Mouse (Mus musculus): ENCODE measurements around the gene Wdr27.
"Not testable (repeated sequence)": the region's sequence is repeated elsewhere in the genome, so short reads cannot be mapped to it uniquely, and the experiment has no call there.

Gene Wdr27

DNA sequence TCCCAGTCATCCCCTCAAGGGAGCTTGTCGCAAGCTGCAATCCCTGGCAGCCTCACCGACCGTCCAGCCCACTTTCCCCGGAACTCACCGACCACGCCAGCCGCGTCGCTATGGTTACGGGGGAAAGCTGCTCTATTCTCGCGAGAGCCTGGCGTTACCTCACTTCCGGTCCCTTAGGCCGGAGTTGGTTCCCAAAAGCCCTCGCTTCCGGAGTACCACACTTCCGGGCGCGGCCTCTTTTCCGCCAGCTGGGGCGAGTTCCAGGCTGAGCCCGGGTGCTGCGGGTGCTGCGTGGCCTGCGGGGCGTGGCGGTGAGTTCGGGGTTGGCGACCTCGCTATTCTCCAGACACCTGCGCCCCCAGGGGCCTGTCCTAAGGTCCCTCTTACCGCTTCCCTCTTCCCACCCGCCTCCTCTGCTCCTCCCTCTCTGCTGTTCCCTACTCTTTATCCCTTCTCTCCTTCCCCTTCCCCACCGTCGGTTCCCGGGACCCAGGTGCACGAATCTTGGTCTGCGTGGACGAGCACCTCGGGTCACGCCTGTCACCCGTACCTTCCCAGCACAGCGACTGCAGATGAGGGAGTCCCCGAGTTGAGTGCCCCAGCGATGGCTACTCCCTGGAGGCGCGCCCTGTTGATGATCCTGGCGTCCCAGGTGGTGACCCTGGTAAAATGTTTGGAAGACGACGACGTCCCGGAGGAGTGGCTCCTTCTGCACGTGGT lies at the start of gene Wdr27, which contains the start of gene 1600012H06Rik:
Gene Wdr27, minus strand, starts transcription at position 150 of the 720 bp plus-strand sequence.
Gene 1600012H06Rik, plus strand, starts transcription at position 176 of the 720 bp plus-strand sequence.
- in situ Hi-C loops (cut with MseI, MboI): no loop called here

DNA sequence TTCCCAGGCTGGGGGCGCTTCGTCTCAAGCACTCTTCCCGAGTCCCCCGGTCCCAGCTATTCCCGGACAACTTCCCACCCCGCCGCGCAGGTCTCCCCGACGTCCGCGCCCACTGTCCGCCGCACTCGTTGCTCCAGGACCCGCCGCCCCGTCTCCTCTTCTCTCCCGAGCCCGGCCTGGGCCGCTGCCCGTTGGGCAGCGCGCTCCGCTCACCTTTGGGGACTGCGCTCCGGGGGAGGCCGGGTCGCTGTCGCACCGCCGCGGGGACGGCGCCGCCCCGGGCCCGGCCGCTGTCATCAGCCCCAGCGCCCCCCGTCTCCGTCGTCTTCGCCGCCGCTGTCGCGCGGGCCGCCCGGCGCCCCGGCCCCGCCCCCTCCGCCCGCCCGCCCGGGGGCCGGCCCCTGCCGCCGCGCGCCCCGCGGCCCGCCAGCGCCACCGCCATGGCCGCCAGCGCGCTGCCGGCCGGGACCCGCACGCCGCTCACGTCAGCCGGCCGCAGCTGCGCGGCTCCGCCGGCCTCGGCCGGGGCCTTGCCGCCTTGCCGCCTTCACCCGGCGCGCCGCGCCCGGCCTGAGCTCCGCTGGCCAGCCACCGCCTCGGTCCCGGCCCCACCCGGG lies 49.7 kb upstream of the Wdr27 start:
- in situ Hi-C loops (cut with MseI, MboI): not testable (repeated sequence)

DNA sequence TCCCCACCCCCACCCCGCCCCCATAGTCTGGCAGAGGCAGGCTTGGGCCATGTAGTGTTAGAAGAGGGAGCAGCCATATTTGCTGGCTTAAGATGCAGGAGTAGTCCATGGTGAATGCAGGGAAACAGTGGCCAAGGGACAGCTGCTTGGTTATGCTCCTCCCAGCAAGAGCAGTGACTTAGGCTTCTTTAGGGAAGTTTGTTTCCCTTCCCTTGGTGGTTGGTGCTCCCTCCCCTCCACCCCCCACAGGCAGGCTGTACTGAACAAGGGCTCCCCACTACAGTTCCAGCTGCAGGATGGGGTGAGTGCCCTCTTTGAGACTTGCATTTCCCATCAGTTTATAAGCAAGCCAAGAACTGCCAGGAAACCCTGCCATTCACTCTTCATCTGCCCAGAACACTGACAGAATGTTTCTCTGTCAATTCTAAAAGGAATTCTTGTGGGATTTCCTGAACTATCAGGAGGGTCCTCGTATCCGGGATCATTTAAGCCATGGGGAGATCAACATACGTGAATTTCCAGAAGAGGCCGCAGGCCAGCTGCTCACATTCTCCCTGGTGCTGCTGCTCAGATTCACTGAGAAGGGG lies 47.3 kb upstream of the Wdr27 start:
- in situ Hi-C loops (cut with MseI, MboI): not testable (repeated sequence)

DNA sequence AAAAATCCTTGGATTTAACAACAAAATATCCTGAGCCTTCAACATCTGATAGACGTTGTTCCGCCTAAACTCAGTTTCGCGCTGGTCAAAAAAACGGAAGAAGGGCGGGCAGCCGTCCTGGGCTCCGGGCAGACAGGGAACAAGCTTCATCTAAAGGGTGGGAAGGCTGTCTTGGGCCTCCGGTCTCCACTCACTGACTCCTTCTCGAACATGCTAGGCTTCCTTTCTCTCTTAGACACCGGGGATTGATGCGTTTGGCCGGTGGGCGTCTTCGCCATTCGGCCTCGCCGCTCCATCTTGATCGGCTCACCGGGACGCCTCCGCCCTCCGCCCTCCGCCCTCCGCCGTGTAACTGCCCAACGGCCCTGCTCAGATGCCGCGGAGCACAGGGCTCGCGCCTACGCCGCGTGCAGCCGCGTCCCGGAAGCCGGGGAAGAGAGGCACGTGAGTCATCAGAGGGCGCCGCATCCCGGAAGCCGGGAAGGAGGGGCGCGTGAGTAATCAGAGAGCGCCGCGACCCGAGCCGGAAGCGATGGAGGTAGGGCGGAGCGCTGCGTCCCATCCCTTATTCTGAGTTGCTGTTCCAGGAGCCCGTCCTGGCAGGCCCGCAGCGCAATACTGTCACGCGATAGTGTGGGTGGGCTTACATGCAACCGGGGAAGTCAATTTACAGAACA lies 35.5 kb upstream of the Wdr27 start, which contains the start of the genes 9030025P20Rik and Gm3417:
Gene 9030025P20Rik, plus strand, starts transcription at position 107 of the 677 bp plus-strand sequence.
Gene Gm3417, minus strand, starts transcription at position 429 of the 677 bp plus-strand sequence.
- in situ Hi-C loops (cut with MseI, MboI): not testable (repeated sequence)

DNA sequence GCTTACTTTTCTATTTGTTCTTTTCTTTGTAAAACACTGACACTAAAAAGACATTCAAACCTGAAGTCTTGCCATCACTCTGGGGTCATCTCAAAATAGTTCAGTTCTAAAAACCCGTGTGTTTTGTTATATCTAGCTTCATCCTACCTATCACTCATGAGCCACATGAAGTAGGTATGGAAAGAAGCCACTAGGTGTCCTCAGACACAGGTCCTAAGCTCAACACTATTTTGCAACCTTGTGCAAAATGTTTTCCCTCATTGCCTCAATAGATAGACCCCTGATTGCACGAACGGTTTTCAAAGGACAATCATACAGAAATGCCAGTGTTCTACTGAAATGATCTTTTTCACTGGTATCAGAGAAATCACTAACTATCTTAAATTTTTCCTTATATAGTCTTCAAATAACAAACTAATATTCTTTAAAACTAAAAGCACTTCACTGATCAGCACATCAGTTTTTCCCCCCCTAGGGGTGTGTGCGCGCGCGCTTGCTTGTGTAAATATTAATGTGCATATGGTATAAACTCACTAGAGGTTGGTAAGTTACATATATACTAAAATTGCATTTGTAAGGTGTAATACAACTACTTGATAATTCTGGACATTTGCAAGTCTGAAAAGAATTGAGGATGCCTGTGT lies 34.9 kb upstream of the Wdr27 start:
- in situ Hi-C loops (cut with MseI, MboI): not testable (repeated sequence)

DNA sequence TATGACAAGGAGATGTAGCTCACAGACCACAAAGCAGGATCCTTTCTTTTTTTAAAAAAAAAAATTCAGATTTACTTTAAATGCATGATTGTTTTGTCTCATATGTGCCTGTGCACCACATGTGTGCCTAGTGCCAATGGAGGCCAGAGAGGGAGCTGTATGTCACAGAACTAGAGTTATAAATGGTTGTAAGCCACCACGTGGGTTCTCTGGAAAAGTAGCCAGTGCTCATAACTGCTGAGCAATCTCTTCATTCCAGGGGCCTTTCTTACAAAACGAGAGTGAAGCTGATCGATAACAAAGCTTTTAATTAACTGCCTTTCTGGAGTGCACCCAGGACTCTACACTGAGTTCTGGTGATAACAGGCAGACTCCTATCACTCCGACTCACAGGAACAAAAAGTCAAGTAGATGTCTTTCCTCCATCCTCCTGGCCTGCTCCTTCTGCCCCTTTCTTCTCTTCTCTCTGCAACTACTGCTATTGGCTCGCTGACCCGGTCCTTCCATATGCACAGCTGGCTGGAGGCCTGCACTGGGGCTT lies 25.5 kb upstream of the Wdr27 start:
- in situ Hi-C loops (cut with MseI, MboI): not testable (repeated sequence)

DNA sequence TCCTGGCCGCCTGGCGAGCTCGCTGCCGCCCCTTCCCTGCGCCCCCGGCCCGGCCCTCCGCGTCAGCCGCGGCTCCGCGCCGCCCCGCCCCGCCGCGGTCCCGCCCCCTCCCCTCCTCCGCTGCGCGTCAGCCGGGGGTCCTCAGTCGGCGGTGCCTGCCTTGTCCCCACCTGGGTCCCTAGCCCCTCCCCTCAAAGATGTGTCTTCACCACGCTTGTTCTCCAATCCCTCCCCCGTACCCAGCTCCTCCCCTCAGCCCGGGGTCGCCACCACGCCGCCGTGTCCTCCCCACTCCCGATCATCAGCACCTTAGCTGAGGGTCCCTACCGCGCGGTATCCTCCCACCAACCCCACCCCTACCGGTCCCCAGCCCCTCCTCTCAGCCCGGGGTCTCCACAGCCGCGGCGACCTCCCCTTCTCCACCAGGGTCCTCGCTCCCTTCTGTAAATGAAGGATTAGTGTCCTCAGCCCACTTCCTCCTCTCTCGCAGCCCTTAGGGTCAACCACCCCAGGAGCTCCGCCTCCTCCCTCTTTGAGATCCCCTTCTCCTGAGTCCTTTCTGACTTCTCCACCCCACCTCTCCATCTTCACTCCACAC lies 18.7 kb upstream of the Wdr27 start:
- in situ Hi-C loops (cut with MseI, MboI): not testable (repeated sequence)

DNA sequence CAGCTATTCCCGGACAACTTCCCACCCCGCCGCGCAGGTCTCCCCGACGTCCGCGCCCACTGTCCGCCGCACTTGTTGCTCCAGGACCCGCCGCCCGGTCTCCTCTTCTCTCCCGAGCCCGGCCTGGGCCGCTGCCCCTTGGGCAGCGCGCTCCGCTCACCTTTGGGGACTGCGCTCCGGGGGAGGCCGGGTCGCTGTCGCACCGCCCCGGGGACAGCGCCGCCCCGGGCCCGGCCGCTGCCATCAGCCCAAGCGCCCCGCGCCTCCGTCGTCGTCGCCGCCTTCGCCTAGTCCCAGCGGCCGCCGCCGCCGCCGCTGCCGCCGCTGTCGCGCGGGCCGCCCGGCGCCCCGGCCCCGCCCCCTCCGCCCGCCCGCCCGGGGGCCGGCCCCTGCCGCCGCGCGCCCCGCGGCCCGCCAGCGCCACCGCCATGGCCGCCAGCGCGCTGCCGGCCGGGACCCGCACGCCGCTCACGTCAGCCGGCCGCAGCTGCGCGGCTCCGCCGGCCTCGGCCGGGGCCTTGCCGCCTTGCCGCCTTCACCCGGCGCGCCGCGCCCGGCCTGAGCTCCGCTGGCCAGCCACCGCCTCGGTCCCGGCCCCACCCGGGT lies 18.1 kb upstream of the Wdr27 start, which contains the start of gene Phf10:
Gene Phf10, minus strand, starts transcription at position 323 of the 606 bp plus-strand sequence.
- in situ Hi-C loops (cut with MseI, MboI): not testable (repeated sequence)

DNA sequence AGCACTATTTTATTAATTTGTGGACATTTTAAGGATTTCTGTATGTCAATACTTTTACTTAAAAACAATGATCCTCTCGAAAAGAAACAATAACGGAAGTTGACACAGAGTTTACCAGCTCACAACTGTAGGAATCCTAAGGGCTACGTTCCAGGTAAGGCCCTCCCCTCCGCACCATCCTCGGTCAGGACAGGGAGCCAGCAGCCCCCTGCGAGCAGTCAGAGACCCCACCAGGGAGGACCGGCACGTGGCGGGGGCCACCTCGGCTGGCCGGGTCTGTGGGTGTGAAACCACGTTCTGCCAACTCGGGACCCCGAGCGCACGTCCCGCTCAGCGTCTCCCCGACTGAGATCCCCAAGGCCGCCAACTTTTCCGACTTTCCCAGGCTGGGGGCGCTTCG lies 17.6 kb upstream of the Wdr27 start:
- in situ Hi-C loops (cut with MseI, MboI): no loop called here

DNA sequence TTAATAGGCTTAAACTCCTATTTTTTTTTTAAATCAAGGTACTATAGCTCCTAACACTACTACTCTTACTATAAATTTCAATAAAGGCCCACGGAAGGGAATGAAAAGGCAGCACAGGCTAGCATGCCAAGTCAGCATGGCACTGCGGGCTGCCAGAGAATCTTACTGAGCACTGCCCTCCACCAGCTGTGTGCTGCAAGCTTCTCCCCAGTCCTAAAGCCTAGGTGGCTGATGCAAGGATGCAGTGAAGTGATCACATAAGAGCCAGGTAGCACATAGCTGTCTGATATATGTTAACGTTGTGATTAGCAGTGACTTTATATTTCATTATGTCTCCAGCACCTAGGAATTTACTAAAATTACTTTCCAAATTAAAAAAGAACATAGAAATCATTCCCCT lies 17.0 kb upstream of the Wdr27 start:
- in situ Hi-C loops (cut with MseI, MboI): no loop called here

DNA sequence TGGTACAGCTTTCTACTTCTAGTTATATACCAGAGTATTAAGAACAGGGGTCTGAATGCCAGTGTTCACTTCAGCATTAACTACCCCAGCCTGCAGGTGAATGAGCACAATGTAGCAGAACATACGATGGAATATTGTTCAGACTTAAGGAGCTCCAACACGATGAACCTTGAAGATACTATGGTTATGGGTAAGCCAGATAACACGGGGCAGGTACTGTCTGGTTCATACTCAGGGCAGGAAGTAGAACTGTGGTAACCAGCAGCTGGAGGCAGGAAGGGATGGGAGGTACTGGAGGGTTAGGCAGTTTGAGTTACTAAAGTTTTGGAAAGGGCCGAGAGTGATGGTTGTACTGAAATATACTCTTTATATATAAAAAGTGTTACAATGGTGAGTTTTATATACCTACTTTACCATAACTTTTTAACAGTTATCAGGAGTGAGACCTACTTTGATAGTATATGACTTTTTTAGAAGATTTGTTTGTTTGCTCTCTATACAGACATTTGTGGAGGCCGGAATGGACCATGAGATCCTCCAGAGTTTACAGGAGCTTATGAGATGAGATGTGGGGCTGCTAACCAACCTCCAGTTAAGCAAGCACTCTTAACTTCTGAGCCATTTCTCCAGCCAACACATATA lies 15.8 kb upstream of the Wdr27 start:
- in situ Hi-C loops (cut with MseI, MboI): no loop called here

DNA sequence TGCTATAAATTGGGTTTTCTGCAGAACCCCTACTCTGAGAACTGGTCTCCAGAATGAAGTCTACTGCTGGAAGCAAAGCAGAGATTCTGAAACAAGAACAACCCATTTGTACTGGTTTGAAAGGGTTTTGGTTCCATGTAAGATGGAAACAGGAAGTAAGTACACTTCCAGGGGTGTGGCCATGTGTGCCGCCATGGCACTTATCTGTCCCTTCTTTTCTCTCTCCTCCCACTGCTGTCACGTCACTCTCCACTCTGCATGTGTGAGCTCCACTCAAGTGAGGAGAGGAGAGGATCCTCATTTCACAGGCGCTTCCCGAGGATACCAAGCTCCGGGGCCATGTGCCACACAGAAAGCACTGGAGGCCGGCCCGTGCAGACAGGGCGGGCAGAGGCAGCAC lies 10.5 kb upstream of the Wdr27 start:
- in situ Hi-C loops (cut with MseI, MboI): no loop called here

DNA sequence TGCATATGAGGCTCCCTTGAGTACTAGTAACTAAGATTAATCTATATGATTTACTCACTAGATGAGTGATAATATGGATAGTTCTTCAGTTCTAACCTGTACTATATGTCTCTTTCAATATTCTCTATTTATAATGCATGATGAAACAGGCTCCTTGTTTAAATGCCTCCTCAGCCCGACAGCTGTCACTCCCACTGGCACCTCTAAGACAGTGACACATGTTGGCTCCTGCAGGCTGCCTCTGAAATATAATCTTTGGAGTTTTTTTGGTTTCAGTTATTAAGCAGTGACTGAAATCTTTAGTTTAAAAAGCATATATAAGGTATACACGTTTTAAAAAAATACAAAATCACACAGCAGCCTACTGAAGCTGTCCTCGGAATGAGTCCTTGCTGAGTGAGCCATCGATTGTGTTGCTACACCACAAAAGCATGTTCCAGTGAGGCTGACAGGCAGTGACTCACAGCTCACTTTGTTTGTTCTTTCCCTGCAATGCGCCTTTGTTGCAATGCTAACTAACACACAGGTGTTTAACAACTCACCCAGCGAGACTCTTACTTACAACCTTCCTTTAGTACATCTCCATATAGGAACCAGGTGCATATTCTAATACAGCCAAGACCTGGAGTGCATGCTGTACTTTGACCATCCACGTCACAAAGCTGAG lies 6.3 kb upstream of the Wdr27 start:
- in situ Hi-C loops (cut with MseI, MboI): no loop called here

DNA sequence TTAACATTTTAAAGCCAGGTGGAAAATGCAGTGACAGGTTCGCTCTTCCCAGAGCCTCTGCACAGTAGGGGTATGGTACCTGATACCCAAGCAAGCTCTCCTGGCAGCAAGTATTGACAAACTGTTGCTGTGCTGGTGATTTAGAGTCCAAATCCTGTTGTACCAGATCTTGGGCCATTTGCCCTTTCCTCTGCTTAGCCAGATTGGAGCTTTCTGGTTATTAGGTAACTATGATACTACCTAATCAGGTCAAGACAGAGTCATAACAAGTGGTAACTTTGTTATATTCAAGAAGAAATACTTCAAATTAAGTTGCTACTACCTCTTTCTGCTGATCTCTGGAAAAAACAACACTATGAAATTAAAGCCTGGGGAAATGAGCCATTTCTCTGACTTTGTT lies 1.6 kb upstream of the Wdr27 start:
- in situ Hi-C loops (cut with MseI, MboI): no loop called here

DNA sequence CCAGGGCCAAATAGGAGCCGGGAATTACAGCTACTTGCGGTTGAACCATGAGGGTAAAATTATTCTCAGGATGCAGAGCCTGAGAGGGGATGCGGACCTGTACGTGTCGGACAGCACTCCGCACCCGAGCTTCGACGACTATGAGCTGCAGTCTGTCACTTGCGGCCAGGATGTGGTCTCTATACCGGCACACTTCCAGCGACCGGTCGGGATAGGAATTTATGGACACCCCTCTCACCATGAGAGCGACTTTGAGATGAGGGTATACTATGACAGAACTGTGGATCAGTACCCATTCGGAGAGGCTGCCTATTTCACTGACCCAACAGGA lies 736 bp upstream of the Wdr27 start:
- in situ Hi-C loops (cut with MseI, MboI): no loop called here

DNA sequence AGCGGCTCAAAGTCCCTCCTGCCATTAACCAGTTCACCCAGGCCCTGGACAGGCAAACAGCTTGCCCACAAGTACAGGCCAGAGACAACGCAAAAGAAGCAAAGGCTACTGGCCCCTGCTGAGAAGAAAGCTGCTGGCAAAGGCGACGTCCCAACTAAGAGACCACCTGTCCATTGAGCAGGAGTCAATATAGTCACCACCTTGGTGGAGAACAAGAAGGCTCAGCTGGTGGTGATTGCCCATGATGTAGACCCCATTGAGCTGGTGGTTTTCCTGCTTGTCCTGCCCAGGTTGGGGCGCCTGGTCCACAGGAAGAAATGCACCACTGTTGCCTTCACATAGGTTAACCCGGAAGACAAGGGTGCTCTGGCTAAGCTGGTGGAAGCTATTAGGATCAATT lies 777 bp downstream of the Wdr27 start:
- in situ Hi-C loops (cut with MseI, MboI): not testable (repeated sequence)

DNA sequence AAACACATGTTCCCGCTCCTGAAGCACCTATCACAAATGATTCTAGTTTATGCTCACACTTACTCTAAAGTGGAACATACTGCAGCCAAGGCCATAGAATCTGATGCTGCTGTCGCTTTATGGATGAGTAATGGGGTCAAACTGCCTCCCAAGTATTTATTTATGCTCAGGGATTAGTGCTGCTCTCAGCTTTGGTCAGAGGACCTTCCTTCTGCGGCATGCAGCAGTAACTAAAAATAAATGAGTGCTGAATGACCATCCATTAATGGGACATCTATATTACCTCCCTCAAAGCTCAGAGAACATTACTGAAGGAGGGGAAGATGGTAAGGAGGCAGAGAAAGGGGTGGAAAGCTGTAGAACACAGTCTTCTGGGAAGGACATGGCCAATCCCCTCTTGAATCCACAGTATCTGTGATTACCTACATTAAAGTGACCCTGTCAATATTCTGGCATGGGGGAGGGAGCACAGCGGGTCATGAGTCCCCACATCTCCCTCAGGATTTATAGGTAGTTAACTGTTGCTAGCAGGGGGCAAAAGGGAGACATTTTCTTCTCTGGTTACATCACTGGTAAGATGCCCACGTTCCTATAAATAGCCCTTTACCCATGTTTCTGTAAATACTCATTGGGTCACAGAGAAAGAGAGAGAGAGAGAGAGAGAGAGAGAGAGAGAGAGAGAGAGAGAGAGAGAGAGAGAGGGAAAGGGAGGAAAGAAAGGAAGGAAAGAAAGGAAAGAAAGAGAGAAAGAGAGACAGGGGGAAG lies 6.9 kb downstream of the Wdr27 start:
- in situ Hi-C loops (cut with MseI, MboI): no loop called here

DNA sequence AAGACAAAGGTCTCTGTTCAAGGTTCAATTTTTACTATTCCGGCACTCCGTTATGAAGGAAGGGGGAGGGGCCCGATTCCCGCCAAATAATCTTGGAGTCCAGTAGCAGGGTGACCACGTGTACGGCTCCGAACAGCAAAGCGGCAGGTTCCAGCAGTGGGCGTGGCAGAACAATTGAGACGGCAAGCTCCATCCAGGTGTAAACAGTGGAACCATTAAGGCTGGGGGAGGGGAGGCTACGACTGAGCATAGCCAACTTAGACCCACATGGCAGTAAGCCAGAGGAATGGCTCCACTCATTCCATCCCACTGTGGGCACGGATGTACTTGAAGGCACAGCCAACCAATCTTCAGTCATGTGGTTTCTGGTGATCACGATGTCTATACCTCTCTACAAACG lies 7.7 kb downstream of the Wdr27 start:
- in situ Hi-C loops (cut with MseI, MboI): not testable (repeated sequence)

DNA sequence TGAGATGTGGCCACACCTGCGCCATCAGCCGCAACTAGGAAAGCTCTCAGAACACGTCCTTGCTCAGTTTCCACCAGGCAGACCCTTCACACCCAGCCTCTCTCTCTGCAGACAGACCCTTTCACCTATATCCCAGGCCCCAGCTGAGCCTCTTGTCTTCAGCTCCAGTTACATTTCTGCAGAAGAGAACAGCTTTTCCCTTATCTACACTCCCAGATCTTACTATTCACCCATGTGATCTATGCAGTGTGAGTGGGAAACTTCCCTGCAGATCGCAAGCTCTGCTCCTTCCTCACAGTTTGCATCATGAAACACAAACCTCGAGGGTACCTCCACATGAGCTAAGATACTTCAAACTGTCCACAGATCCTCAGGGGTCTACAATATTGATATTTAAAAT lies 11.5 kb downstream of the Wdr27 start:
- in situ Hi-C loops (cut with MseI, MboI): no loop called here
